12 mouse cellular contexts compared by ENCODE assay signal in the genomic region with DNA sequence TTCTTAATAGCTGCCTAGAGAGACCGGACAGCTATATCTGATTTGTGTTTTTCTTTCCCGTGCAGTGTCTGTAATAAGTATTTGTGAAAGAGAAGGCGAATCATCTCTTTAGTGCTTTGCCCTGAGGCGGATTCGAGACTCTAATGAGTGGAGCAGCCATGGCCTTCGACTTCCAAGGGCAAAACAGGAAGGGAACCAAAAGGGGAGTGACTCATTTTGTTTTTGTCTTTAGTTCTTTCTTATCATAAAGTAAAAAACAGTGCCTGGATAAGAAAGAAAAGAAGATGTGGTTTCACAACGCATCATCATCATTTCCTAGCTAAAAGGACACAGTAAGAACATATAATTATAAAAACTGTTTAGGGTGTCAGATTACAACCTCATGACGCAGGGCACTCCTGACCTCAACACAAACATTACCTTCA.
DNase-seq lines count a peak whose midpoint lies in the region; ATAC-seq and TF ChIP-seq lines count a peak whose summit lies in the region.
"Had no signal": no experiment of that assay in that cellular context is flagged by ENCODE, and none has a peak within 500 bp of the region (broad histone marks: within the 10 kb centered on the region; RNA-seq: fewer than 3 reads in every experiment).

No protein-coding gene starts in this region.

- H3K4me2 ChIP-seq in neural tube, embryonic 12.5 days (replicated peaks) = no peak overlapping the region
- no peak overlapping the region for H3K4me2 ChIP-seq in neural tube, embryonic 15.5 days
- H3K4me2 ChIP-seq: forebrain, embryonic 13.5 days had no signal

- H3K9ac ChIP-seq in heart, adult 2 months (ENCODE audit: low read depth, low read length) = no peak overlapping the region
- no peak overlapping the region for H3K9ac ChIP-seq in neural tube, embryonic 12.5 days
- H3K9ac ChIP-seq in neural tube, embryonic 15.5 days (replicated peaks) = no peak overlapping the region
- H3K9ac ChIP-seq: forebrain, embryonic 13.5 days had no signal

- H3K27me3 ChIP-seq in heart, adult 2 months (ENCODE audit: control insufficient read depth, insufficient read depth, low read length) = no peaks in the 10 kb centered on the region
- H3K27me3 ChIP-seq in neural tube, embryonic 12.5 days (replicated peaks) = no peaks in the 10 kb centered on the region
- H3K27me3 ChIP-seq in neural tube, embryonic 15.5 days (replicated peaks) = no peaks in the 10 kb centered on the region
- H3K27me3 ChIP-seq: forebrain, embryonic 13.5 days had no signal

- DNase-seq in heart, adult 2 months = no peak
- DNase-seq in heart, postnatal 25 days (ENCODE audit: low spot score) = no peak
- DNase-seq in naive thymus-derived CD4-positive, alpha-beta T cell, adult 2 months (ENCODE audit: low read depth) = peak; percentile 6
- DNase-seq in gastrocnemius, adult 8-10 months (ENCODE audit: low spot score in 2 of 2) = no peak
- DNase-seq: gastrocnemius, postnatal 25 days; heart, postnatal 4 days; layer of hippocampus, postnatal 36 days had no signal

- H3K4me1 ChIP-seq in heart, adult 2 months (ENCODE audit: control insufficient read depth, insufficient read depth, low read length) = peaks cover 4% of the 10 kb centered on the region
- no peaks in the 10 kb centered on the region for H3K4me1 ChIP-seq in neural tube, embryonic 12.5 days
- H3K4me1 ChIP-seq in neural tube, embryonic 15.5 days = no peaks in the 10 kb centered on the region
- H3K4me1 ChIP-seq in brown adipose tissue, adult 24 weeks (ENCODE audit: control insufficient read depth, insufficient read depth, insufficient read length, low read length) = peaks cover 11% of the 10 kb centered on the region; the same call in 1 of the 2 replicates
- H3K4me1 ChIP-seq: forebrain, embryonic 13.5 days had no signal

- H3K27ac ChIP-seq in heart, adult 2 months = peak overlapping the region; percentile 52
- H3K27ac ChIP-seq in neural tube, embryonic 12.5 days = no peak overlapping the region
- H3K27ac ChIP-seq in neural tube, embryonic 15.5 days (replicated peaks) = no peak overlapping the region
- H3K27ac ChIP-seq in brown adipose tissue, adult 24 weeks (replicated peaks; ENCODE audit: low read depth, low read length) = peak overlapping the region; percentile 9
- H3K27ac ChIP-seq: forebrain, embryonic 13.5 days had no signal

- H3K9me3 ChIP-seq in neural tube, embryonic 12.5 days = no peaks in the 10 kb centered on the region
- H3K9me3 ChIP-seq in neural tube, embryonic 15.5 days (replicated peaks) = no peaks in the 10 kb centered on the region
- H3K9me3 ChIP-seq: forebrain, embryonic 13.5 days had no signal

- WGBS in heart, adult 2 months = 42% methylated on average over 8 of the region's 8 CpGs
- 76% methylated on average over 8 of the region's 8 CpGs for WGBS in neural tube, embryonic 12.5 days
- 63% methylated on average over 8 of the region's 8 CpGs for WGBS in neural tube, embryonic 15.5 days

- ATAC-seq in neural tube, embryonic 12.5 days (ENCODE audit: low FRiP score, low read depth) = 0 out of 2 replicates have a peak, but pooled peaks have one; percentile 50
- ATAC-seq in neural tube, embryonic 15.5 days (ENCODE audit: low FRiP score) = no peak
- ATAC-seq in megakaryocyte-erythroid progenitor cell, adult 5-6 weeks (replicated peaks; ENCODE audit: low FRiP score, low TSS enrichment, poor library complexity, severe bottlenecking) = no peak
- ATAC-seq: forebrain, embryonic 13.5 days had no signal

- no peak overlapping the region for H3K4me3 ChIP-seq in heart, adult 2 months
- H3K4me3 ChIP-seq in neural tube, embryonic 12.5 days = no peak overlapping the region
- no peak overlapping the region for H3K4me3 ChIP-seq in neural tube, embryonic 15.5 days (replicated peaks)
- no peak overlapping the region for H3K4me3 ChIP-seq in brown adipose tissue, adult 24 weeks (ENCODE audit: insufficient read depth, low read depth, low read length)
- H3K4me3 ChIP-seq: forebrain, embryonic 13.5 days had no signal

- TF ChIP-seq POLR2A in heart, adult 2 months (IDR thresholded peaks at IDR 0.05; ENCODE audit: insufficient read depth, low read depth, low read length) = no peak

- no peak for TF ChIP-seq EP300 in heart, adult 2 months (IDR thresholded peaks at IDR 0.05; ENCODE audit: insufficient read depth, low read depth, low read length)

- H3K36me3 ChIP-seq in heart, adult 2 months (ENCODE audit: control insufficient read depth, insufficient read depth, low read length) = peaks cover 7% of the 10 kb centered on the region
- no peaks in the 10 kb centered on the region for H3K36me3 ChIP-seq in neural tube, embryonic 12.5 days
- no peaks in the 10 kb centered on the region for H3K36me3 ChIP-seq in neural tube, embryonic 15.5 days

- intact Hi-C loops in heart, adult 2 months (cut with DNase I) = no loop called here
- intact Hi-C loops in heart, postnatal 25 days (cut with DNase I) = no loop called here

- TF ChIP-seq CTCF in heart, adult 2 months (IDR thresholded peaks at IDR 0.05) = no peak

- no peaks in the 10 kb centered on the region for H3K79me2 ChIP-seq in heart, adult 2 months (replicated peaks; ENCODE audit: control insufficient read depth, insufficient read depth, low read length)

Comparison
In these comparisons a context has a peak if more than half of its experiments do, and no peak if none do; other contexts are left out.
1. H3K27ac ChIP-seq: peak in heart, adult 2 months (single experiment) and brown adipose tissue, adult 24 weeks (single experiment); none in neural tube, embryonic 12.5 days (single experiment) and neural tube, embryonic 15.5 days (single experiment).